27 mouse cellular contexts compared by ENCODE assay signal in genomic region chr15:99445567-99445966, GRCm38 (mm10). TPM values are rescaled to one million over a fixed set of nuclear protein-coding genes. Genes with fewer than 3 reads are reported as not detected.
DNase-seq lines count a peak whose midpoint lies in the region; ATAC-seq and TF ChIP-seq lines count a peak whose summit lies in the region.
"Had no signal": no experiment of that assay in that cellular context is flagged by ENCODE, and none has a peak within 500 bp of the region (broad histone marks: within the 10 kb centered on the region; RNA-seq: fewer than 3 reads in every experiment).

No protein-coding gene starts in this region.

- peak overlapping the region; percentile 12 for H3K4me2 ChIP-seq in midbrain, embryonic 13.5 days (replicated peaks)
- H3K4me2 ChIP-seq in midbrain, embryonic 11.5 days: no peak overlapping the region
- no peak overlapping the region for H3K4me2 ChIP-seq in intestine, embryonic 16.5 days (ENCODE audit: low read depth, low read length)
- H3K4me2 ChIP-seq in stomach, postnatal 0 days (replicated peaks; ENCODE audit: low read depth): no peak overlapping the region
- H3K4me2 ChIP-seq: embryonic facial prominence, embryonic 15.5 days; forebrain, embryonic 15.5 days; heart, embryonic 12.5 days; liver, embryonic 15.5 days; lung, embryonic 15.5 days had no signal

- no peak for TF ChIP-seq CTCF in brain, embryonic 14.5 days (IDR thresholded peaks at IDR 0.05; ENCODE audit: borderline replicate concordance, extremely low read depth, insufficient read depth, insufficient read length)
- no peak for TF ChIP-seq CTCF in stomach, postnatal 0 days (IDR thresholded peaks at IDR 0.05; ENCODE audit: low read depth)

- ATAC-seq in midbrain, embryonic 13.5 days: peak; percentile 11; the same call in 1 of the 2 replicates
- no peak for ATAC-seq in midbrain, embryonic 11.5 days (ENCODE audit: low FRiP score)
- ATAC-seq in intestine, embryonic 16.5 days: peak; percentile 71
- no peak for ATAC-seq in stomach, postnatal 0 days (ENCODE audit: low FRiP score, low TSS enrichment)
- ATAC-seq: forebrain, embryonic 15.5 days had no signal

- no peak overlapping the region for H3K4me3 ChIP-seq in midbrain, embryonic 13.5 days (replicated peaks)
- no peak overlapping the region for H3K4me3 ChIP-seq in midbrain, embryonic 11.5 days (ENCODE audit: low read depth, low read length)
- no peak overlapping the region for H3K4me3 ChIP-seq in intestine, embryonic 16.5 days (ENCODE audit: low read length)
- no peak overlapping the region for H3K4me3 ChIP-seq in stomach, postnatal 0 days (ENCODE audit: low read depth, low read length)
- H3K4me3 ChIP-seq: embryonic facial prominence, embryonic 15.5 days; forebrain, embryonic 15.5 days; heart, embryonic 12.5 days; limb, embryonic 10.5 days; liver, embryonic 15.5 days; lung, embryonic 15.5 days had no signal

- no peak overlapping the region for H3K9ac ChIP-seq in midbrain, embryonic 13.5 days (replicated peaks)
- no peak overlapping the region for H3K9ac ChIP-seq in midbrain, embryonic 11.5 days (ENCODE audit: low read length)
- no peak overlapping the region for H3K9ac ChIP-seq in intestine, embryonic 16.5 days (ENCODE audit: low read depth, low read length)
- H3K9ac ChIP-seq in stomach, postnatal 0 days (ENCODE audit: low read length): no peak overlapping the region
- H3K9ac ChIP-seq: embryonic facial prominence, embryonic 15.5 days; forebrain, embryonic 15.5 days; heart, embryonic 12.5 days; liver, embryonic 15.5 days; lung, embryonic 15.5 days had no signal

- H3K27ac ChIP-seq in midbrain, embryonic 13.5 days: peak overlapping the region; percentile 36
- H3K27ac ChIP-seq in midbrain, embryonic 11.5 days (ENCODE audit: low read depth, low read length): no peak overlapping the region
- H3K27ac ChIP-seq in intestine, embryonic 16.5 days (ENCODE audit: low read length): 0 out of 2 replicates have a peak overlapping the region, but pooled peaks have one; percentile 33
- H3K27ac ChIP-seq in stomach, postnatal 0 days (replicated peaks): 0 out of 2 replicates have a peak overlapping the region, but pooled peaks have one; percentile 8
- H3K27ac ChIP-seq: embryonic facial prominence, embryonic 15.5 days; forebrain, embryonic 15.5 days; limb, embryonic 10.5 days; liver, embryonic 15.5 days; lung, embryonic 15.5 days had no signal

- TF ChIP-seq EP300 in stomach, postnatal 0 days (optimal IDR thresholded peaks at IDR 0.05): no peak

- DNase-seq in midbrain, embryonic 11.5 days (ENCODE audit: low spot score, missing footprints): no peak
- peak; percentile 23 for DNase-seq in brain, embryonic 14.5 days (ENCODE audit: low read depth)
- no peak for DNase-seq in stomach, postnatal 0 days (ENCODE audit: low spot score)
- DNase-seq in frontal cortex, postnatal 10 days (ENCODE audit: low spot score in 2 of 2): no peak
- DNase-seq in embryo, embryonic 9.5 days (ENCODE audit: extremely low spot score): no peak
- DNase-seq: adrenal gland, postnatal 10 days; B cell, adult 2 months; cerebellum, adult 8-10 months; gastrocnemius, postnatal 10 days; heart, adult 18-20 months; heart, postnatal 10 days; kidney, adult 2 months; kidney, postnatal 10 days; liver; lung, postnatal 4 days; right cerebral cortex, postnatal 14 days; thymus, postnatal 14 days had no signal

- no peaks in the 10 kb centered on the region for H3K27me3 ChIP-seq in midbrain, embryonic 13.5 days
- H3K27me3 ChIP-seq in midbrain, embryonic 11.5 days (ENCODE audit: control insufficient read depth, insufficient read depth, low read length): no peaks in the 10 kb centered on the region
- no peaks in the 10 kb centered on the region for H3K27me3 ChIP-seq in intestine, embryonic 16.5 days (replicated peaks; ENCODE audit: control insufficient read depth, insufficient read depth, low read length)
- no peaks in the 10 kb centered on the region for H3K27me3 ChIP-seq in stomach, postnatal 0 days (ENCODE audit: control insufficient read depth, insufficient read depth, low read length)
- H3K27me3 ChIP-seq: CH12.LX; embryonic facial prominence, embryonic 15.5 days; forebrain, embryonic 15.5 days; heart, embryonic 12.5 days; liver, embryonic 15.5 days; lung, embryonic 15.5 days had no signal

- H3K9me3 ChIP-seq in midbrain, embryonic 13.5 days: no peaks in the 10 kb centered on the region
- H3K9me3 ChIP-seq in midbrain, embryonic 11.5 days (ENCODE audit: control insufficient read depth, low read length): no peaks in the 10 kb centered on the region
- no peaks in the 10 kb centered on the region for H3K9me3 ChIP-seq in intestine, embryonic 16.5 days (ENCODE audit: control insufficient read depth, low read length)
- H3K9me3 ChIP-seq in stomach, postnatal 0 days (ENCODE audit: control insufficient read depth, low read length): no peaks in the 10 kb centered on the region
- H3K9me3 ChIP-seq: embryonic facial prominence, embryonic 15.5 days; forebrain, embryonic 15.5 days; G1E; heart, embryonic 12.5 days; limb, embryonic 10.5 days; liver, embryonic 15.5 days; lung, embryonic 15.5 days had no signal

- peaks cover 2% of the 10 kb centered on the region; the same call in 1 of the 2 replicates for H3K36me3 ChIP-seq in midbrain, embryonic 13.5 days
- H3K36me3 ChIP-seq in midbrain, embryonic 11.5 days (ENCODE audit: control insufficient read depth, insufficient read depth, low read length): no peaks in the 10 kb centered on the region
- H3K36me3 ChIP-seq in intestine, embryonic 16.5 days (ENCODE audit: control insufficient read depth, insufficient read depth, low read length): 0 out of 2 replicates have a peak, but pooled peaks cover 4% of the 10 kb centered on the region
- H3K36me3 ChIP-seq in stomach, postnatal 0 days (ENCODE audit: control insufficient read depth, insufficient read depth, low read length): no peaks in the 10 kb centered on the region
- H3K36me3 ChIP-seq: embryonic facial prominence, embryonic 15.5 days; liver, embryonic 15.5 days had no signal

- WGBS in midbrain, embryonic 13.5 days: 49% methylated on average over 6 of the region's 6 CpGs
- 75% methylated on average over 6 of the region's 6 CpGs for WGBS in midbrain, embryonic 11.5 days
- WGBS in intestine, embryonic 16.5 days: 29% methylated on average over 6 of the region's 6 CpGs
- WGBS in stomach, postnatal 0 days: 46% methylated on average over 6 of the region's 6 CpGs

- peaks cover 27% of the 10 kb centered on the region for H3K4me1 ChIP-seq in midbrain, embryonic 13.5 days (replicated peaks)
- H3K4me1 ChIP-seq in midbrain, embryonic 11.5 days (ENCODE audit: control insufficient read depth, insufficient read depth, low read length): peaks cover 6% of the 10 kb centered on the region
- H3K4me1 ChIP-seq in intestine, embryonic 16.5 days (ENCODE audit: control insufficient read depth, insufficient read depth, low read length): peaks cover 41% of the 10 kb centered on the region
- no peaks in the 10 kb centered on the region; the same call in none of the 2 replicates for H3K4me1 ChIP-seq in stomach, postnatal 0 days (replicated peaks; ENCODE audit: control insufficient read depth, insufficient read depth)

- TF ChIP-seq POLR2A in brain, embryonic 14.5 days (IDR thresholded peaks at IDR 0.05; ENCODE audit: borderline replicate concordance, extremely low read depth, insufficient read depth, insufficient read length, poor library complexity, severe bottlenecking): no peak

RNA-seq across cellular contexts. Expression of gene Nckap5l, which starts 12.0 kb away (rescaled TPM):
- polyA plus RNA-seq in midbrain, embryonic 13.5 days (2015; fragmentation: Nextera tagmentation; extraction: Ambion mirVana): 12.2 and 15.6 TPM in 2 replicates
- polyA plus RNA-seq in midbrain, embryonic 11.5 days (2014; fragmentation: Nextera tagmentation; extraction: Ambion mirVana): 8.0 and 9.4 TPM in 2 replicates
- polyA plus RNA-seq in brain, embryonic 14.5 days (2012; rRNA removed): 18.6 and 29.0 TPM in 2 replicates
- 5.8 and 6.5 TPM in 2 replicates for polyA plus RNA-seq in intestine, embryonic 16.5 days (2015; fragmentation: Nextera tagmentation; extraction: Ambion mirVana)
- polyA plus RNA-seq in stomach, postnatal 0 days (2015; fragmentation: Nextera tagmentation; extraction: Ambion mirVana): 2.1 and 2.4 TPM in 2 replicates

RNA-seq across cellular contexts. Expression of gene Bcdin3d, which starts 29.0 kb away (rescaled TPM):
- polyA plus RNA-seq in midbrain, embryonic 13.5 days (2015; fragmentation: Nextera tagmentation; extraction: Ambion mirVana): 26.5 and 26.9 TPM in 2 replicates
- 19.5 and 19.7 TPM in 2 replicates for polyA plus RNA-seq in midbrain, embryonic 11.5 days (2014; fragmentation: Nextera tagmentation; extraction: Ambion mirVana)
- polyA plus RNA-seq in brain, embryonic 14.5 days (2012; rRNA removed): 15.1 and 15.2 TPM in 2 replicates
- 14.3 and 16.2 TPM in 2 replicates for polyA plus RNA-seq in intestine, embryonic 16.5 days (2015; fragmentation: Nextera tagmentation; extraction: Ambion mirVana)
- 9.3 and 10.4 TPM in 2 replicates for polyA plus RNA-seq in stomach, postnatal 0 days (2015; fragmentation: Nextera tagmentation; extraction: Ambion mirVana)

RNA-seq across cellular contexts. Expression of gene Tmbim6, which starts 52.9 kb away (rescaled TPM):
- 228 and 244 TPM in 2 replicates for polyA plus RNA-seq in midbrain, embryonic 13.5 days (2015; fragmentation: Nextera tagmentation; extraction: Ambion mirVana)
- 228 and 248 TPM in 2 replicates for polyA plus RNA-seq in midbrain, embryonic 11.5 days (2014; fragmentation: Nextera tagmentation; extraction: Ambion mirVana)
- polyA plus RNA-seq in brain, embryonic 14.5 days (2012; rRNA removed): 214 and 221 TPM in 2 replicates
- polyA plus RNA-seq in intestine, embryonic 16.5 days (2015; fragmentation: Nextera tagmentation; extraction: Ambion mirVana): 726 and 829 TPM in 2 replicates
- polyA plus RNA-seq in stomach, postnatal 0 days (2015; fragmentation: Nextera tagmentation; extraction: Ambion mirVana): 469 and 479 TPM in 2 replicates

Comparison
In these comparisons a context has a peak if more than half of its experiments do, and no peak if none do; other contexts are left out.
1. ATAC-seq: peak in midbrain, embryonic 13.5 days (single experiment) and intestine, embryonic 16.5 days (single experiment); none in midbrain, embryonic 11.5 days (single experiment) and stomach, postnatal 0 days (single experiment).